Mouse (Mus musculus) gastrocnemius, postnatal 25 days (tissue): ENCODE measurements at regions not wholly inside any gene's neighbourhood (a gene's known extent, or its start where the extent isn't known, plus 50 kb on each side); places are given as distances from the start of the nearest gene placed in this dataset.
A peak's percentile ranks its signal among the peaks of the same experiment; 100 is the strongest.
"Not testable (repeated sequence)": the region's sequence is repeated elsewhere in the genome, so short reads cannot be mapped to it uniquely, and the experiment has no call there.

Experiments
- DNase-seq: peaks from one replicate; pipeline ENCODE4 v3.0.0; 2022

DNA sequence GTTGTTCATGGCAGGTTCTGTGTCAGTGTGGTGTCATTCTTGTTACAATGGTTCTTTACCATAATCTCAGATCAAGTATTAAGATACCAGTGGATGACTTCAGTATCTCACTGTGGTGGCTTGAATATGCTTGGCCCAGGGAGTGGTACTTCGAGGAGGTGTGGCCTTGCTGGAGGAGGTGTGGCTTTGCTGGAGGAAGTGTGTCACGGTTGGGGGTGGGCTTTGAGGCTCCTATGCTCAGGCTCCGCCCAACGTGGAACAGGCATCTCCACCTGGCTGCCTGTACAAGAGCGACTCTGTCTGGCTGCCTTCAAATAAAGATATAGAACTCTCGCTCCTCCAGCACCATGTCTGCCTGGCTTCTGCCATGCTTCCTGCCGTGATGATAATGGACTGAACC, 63.6 kb downstream of the Cd2 start:
- DNase-seq = no peak

DNA sequence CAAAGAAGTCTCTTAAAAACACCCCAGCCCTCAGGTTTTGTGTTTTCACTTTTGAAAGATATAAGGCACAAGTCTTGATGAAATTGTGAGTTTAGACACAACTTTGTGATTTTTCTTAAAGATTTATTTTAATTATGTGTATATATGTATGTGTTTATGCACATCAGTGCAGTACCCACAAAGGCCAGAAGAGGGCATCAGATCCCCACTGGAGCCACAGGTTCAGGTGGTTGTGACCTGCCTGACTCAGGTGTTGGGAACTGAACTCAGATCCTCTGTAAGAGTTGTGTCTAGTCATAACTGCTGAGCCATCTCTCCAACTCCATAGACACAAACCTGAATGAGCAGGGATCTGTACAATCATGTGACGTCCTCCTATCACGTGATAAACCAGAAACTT, 67.8 kb downstream of the Cd2 start:
- DNase-seq = no peak

DNA sequence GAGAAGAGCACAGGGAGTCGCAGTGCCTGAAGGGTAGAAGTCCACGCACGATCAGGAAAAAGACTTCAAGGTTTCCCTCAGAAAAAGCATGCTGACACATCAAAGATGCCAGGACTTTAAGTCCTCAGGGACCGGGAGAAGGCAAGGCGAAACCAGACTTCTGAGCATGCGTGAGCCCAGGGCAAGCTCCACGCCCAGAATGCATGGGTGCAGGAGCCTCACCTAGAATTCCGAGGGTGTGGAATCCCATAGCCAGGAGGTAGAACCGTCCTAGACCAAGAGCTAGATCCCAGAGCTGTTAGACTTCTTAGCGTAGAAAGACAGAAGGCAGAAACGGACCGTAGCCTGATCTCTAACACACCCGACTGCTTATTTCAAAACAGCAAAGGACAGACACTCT, 71.0 kb downstream of the Cd2 start:
- no peak for DNase-seq

DNA sequence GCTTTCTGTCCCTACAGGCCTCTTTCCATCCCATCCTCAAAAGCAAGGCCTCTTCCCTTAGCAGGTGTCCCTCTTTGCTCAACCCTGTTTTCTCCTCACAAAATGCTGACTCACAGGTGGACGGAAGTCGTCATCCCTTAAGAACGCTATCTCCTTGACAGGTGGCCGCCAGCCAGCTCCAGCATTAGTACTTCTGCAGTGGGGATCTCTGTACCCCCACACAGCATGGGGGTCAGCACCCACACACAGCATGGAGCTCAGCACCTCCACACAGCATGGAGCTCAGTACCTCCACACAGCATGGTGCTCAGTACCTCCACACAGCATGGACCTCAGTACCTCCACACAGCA, 74.6 kb downstream of the Cd2 start:
- no peak for DNase-seq

DNA sequence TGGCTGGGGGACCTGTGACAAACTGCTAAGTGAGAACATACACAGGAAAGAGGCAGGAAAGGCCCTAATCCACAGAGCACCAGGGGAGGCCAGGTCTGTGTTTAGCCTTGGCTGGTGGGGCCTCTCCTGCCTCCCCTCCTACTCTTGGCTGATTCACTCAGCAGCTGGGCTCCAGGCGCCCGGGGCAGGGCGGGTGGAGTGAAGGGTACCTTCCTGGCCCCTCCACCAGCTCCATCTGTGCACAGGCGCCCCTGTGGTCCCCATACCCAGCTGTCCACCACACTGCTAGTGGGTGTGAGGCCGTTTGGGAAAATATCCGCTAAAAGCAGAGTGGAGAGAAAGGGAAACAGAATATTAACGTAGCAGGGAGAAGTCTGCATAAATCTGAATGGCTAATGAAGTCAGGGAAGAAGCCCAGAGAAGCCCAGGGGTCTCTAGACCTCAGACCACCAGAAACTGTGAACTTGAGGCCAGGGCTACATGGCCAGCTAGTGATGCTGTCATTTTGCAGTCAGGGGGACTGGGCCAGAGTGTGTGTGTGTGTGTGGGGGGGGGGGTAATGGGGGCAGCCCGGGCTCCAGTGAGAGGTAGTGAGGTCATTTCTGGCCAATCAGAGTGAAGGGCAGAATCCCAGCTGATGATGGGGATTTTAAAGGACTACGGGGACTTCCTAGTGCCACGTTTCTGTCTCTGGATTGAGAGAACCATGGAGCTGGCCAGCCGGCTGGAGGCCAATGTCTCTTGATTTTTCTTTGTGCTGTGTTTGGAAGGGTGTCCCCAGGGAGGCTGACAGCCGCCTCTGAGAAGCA, 75.1 kb downstream of the Cd2 start:
- DNase-seq = peak; percentile 41

DNA sequence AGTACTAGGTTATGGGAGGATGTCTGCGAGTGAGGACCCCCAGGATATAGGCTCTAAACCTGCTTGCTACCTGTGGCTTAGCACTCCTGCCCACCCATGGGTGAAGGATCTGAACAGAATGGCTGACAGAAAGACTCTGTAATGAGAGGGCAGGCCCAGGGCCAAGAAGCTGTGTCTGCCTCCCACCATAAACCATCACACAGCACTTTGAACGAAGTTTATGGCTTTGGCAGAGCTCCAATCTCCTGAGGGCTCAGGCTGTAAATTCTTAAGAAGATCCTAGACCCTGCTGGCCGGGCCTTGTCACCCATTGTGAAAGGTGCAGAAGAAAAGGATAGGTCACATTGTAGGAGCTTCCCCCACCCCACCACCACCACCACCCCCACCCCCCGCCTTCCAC, 75.8 kb downstream of the Cd2 start:
- DNase-seq = no peak

DNA sequence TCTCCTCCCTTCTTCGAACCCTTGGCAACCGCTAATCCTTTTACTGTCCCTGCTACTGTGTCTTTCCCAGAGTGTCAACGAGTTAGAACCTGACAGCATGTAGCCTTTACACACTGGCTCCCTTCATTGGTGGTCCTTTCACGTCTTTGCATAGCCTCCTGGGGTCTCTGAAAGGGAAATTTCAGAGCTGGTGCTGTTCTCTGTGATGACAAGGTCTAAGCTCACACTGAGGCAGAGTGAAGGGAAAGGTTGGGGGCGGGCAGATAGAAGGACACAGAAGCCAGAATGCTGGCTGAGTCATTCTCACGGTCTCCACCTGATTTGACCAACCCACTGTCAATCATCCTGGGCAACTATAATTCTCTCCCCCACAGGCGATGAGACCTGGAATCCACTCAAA, 78.2 kb downstream of the Cd2 start:
- no peak for DNase-seq

DNA sequence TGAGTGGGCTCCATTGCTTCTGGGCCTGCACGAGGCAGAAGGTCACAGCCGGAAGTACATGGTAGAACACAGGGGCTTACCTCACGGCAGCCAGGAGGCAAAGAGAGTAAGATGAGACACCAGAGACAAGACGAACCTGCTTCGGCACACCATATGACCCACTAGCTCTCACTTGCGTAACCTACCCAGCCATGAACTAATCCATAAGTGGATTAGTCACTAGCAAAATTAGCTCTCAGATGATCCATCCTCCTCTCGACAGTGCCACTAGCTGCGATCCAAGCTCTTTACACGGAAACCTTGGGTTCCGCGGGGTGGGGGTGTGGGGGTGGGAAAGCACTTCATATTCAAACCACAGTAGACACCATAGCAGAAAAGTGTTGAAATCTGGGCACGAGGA, 79.0 kb downstream of the Cd2 start:
- DNase-seq = no peak

DNA sequence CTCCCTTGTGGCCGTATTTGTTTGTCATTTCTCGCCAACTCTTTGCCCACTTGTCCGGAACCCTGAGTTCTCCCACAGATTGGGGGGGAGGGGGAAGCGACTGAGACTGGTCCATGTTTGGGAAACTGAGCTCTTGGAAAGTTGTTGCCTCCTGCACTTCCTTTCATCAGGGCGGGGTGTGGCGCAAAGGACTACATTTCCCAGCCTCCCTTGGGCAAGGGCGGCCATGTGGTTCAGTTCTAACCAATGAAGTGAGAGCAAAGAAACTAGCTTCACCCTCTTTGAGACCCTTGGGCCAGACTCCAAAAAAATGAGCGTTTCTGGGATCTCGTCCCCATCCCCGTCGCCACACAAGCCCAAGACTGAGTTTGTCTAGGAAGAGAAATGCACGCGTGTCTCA, 81.6 kb downstream of the Cd2 start:
- DNase-seq = not testable (repeated sequence)

DNA sequence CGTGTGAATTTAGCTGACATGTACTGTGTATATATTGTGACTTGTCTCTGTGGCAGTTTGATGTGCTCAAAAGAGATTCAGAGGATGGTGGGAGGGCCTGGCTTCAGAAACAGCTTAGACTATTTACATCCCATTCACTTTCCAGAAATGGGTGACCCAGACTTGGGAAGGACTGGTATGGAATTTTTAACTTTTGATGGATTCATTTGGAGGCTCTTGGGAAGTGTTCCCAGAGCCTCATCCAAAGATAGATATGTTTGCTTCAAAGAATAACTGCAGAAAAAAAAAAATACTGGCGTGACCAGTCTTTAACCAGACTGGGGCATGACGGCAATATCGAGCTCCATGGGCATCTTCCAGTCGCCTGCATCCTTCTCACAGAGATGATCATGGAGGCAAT, 84.6 kb upstream of the Ptgfrn start:
- no peak for DNase-seq

DNA sequence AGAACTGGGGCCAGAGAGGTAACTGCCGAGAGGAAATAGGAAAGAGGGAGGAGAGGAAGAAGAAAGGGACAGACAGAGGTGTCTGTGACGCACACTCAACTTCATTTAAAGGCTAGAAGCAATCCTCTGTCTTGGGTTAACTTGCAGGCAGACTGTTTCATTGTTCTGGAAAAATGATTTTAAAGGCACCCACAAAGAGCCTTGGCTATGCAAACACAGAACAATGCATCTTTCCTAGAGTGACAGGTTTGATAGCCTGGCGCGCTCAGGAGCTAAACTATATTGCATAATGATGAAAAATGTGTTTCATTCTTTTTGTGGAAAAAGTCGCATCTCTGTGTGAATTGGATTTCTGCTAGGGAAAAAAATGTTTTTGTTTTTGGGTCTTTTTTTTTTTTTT, 84.2 kb upstream of the Ptgfrn start:
- no peak for DNase-seq

DNA sequence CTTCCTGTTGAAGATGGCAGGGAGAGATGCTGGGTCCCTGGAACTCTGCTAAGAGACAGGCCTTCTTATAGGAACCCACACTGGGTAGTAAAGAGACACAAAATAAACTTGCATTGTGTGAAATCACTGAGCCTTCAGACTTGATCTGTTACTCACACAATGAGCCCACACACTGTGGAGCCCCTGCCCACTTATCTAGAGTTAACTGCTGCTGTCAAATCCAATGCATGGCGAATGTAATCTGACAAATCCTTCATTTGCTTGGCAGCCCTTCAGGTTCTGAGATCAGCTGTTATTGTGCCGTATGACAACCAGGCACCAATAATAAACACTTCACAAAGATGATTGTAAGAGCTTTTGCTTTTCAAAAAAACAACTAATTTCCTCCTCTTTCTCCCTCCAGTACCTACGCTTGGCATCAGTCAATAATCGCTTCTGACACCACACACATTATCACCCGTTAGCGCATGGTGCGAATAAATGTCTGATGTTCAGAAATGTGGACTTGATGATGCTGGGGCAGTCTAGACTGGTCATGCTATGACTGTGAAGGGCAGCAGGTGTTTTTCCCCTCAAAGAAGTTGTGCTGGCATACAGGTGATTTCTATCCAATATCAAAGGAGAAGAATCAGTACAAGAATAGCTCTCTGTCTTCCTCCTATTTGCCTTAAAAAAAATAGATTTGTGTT, 81.4 kb upstream of the Ptgfrn start:
- DNase-seq = no peak

DNA sequence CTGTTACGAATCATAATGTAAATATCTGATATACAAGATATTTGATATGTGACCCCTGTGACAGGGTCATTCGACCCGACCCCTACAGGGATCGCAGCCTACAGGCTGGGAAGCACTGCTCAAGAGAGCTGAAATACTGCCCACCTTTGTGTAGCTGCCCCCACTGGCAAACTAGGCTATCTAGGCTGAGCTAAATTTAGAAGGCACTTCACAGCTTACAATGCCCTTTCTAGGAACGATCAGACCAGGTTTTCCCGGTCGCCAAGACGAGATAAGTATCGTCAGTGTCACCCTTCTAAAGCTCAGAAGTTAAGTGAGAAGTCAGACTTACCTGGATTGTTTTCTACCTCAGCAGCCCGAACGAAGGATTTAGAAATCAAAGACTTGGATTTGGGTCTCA, 71.9 kb upstream of the Ptgfrn start:
- no peak for DNase-seq

DNA sequence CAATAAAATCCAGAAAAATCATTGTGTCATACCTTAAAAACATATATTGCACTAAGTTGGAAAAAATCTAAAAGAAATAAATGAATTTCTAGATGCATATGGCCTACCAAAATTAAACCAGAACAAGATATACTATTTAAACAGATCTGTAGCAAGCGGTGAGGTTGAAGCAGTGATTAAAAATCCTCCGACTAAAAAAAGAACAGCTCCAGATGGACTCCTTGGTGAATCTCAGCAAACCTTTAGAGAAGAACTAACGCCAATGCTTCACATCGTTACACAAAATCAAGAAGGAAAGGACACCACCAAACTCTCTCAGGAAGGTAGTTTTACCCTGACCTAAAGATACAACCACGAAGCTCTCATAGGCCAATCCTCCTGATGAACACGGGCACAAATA, 63.9 kb upstream of the Ptgfrn start:
- DNase-seq = no peak

DNA sequence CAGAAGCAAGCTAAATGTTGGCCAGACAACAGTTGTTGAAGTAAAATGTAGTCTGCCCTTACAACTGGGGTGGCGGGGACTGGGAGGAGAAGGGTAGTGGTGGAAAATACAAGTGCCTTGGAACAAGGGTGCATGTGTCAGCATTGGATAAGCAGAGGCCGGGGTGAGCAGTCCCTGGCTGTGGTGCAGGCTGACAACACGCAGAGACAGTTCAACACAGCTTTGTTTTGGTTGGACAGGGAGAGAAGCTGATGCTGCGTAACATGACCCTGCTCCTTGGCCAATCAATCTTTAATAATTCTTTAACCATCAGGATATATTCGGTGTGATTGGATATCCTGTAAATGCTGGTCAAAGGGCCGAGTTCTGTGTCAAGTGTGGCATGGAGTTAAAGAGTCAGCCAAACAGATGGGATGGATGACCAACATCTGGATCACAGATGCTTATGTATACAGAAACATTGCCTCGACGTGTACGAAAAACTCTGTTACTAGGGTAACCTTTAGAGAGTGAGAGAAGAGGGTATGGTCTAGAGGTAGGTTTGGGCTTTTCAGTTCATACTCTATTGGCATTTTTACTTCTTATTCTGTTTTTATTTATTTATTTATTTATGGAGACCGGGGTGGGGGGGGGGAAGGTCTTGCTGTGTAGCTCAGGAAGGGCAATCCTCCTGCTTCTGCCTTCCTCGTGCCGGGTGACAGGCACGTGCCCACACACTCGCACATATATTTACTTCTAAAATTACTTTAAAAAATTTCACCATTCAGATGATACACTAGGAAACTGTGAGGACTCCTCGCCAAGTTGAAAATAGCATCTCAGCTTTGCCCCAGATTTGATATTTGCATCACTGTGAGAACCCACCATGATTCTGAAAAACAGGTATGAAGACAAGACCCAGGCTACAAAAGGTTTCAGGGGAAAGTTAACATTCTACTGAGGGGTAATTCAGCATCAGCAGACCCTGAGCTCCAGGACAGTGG, 60.2 kb upstream of the Ptgfrn start:
- DNase-seq = no peak

DNA sequence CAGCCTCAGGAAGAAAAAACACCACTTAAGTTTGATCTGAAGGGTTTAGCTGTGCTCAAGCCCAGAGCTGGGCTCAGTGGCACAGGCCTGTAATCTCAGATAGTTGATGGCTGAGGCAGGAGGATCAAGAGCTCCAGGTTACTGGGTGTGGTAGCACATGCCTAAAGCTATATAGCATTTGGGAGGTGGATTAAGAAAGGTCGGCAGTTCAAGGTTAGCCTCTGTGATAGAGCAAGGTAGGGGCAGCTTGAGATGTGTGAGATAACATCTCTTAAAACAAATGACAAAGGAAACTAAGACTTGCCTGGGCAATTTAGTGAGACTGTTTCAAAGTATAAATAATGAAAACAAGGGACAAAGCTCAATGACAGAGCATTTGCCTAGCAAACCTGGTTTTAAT, 56.9 kb upstream of the Ptgfrn start:
- DNase-seq = no peak

DNA sequence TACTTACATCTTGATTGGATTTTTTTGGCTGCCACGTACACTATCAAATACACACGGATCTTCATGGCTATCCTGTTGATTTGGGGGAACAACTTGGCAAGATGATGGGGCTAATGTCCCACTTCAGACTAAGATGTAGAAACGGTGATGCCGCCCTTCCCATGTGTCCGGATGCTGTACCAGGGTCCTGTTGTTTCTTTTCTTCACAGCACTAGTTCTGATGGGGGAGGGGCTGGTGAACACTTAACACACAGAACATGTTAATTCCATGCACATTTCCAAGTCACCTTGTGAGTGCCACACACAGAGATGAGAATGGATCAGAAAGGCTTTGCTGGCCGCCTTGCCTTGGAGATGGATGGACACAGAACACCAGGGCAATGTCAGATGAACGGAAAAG, 56.5 kb upstream of the Ptgfrn start:
- no peak for DNase-seq

DNA sequence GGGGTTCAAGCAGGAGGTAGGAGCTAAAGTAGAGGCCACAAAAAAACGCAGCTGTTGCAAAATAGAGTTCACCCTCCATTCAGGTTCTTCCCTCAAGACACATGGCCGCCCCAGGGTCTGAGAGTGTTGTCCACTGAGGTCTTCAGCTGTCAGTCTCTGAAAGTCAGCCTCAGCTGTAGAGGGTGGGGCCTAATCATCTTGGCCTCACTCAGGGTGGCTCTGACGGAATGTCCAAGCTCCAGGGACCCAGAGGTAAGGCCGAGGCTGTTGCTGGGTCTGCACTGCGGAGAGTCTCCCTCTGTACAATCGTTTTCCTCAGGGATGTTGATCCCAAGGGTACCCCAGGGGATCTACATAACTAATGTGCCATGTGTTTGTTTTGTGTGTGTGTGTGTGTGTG, 55.2 kb upstream of the Ptgfrn start:
- no peak for DNase-seq

DNA sequence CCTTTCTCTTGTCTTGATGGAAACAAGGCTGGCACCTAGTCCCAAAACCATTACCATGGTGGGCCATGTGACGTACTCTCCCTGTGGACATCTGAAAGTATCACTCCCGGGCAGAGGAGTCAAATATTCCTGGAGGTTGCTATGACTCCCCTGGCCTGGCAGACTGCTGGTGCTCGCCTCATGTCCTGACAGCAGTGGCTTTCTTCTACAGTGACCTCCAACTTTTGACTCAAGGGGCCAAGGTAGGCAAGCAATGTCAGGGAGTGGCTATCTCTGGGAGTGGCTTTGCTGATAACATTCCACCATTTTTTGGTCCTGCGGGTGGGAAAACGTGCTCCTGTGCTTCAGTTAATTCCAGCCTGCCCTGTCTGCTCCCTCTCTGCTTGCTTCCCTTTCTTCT, 54.7 kb upstream of the Ptgfrn start:
- no peak for DNase-seq

DNA sequence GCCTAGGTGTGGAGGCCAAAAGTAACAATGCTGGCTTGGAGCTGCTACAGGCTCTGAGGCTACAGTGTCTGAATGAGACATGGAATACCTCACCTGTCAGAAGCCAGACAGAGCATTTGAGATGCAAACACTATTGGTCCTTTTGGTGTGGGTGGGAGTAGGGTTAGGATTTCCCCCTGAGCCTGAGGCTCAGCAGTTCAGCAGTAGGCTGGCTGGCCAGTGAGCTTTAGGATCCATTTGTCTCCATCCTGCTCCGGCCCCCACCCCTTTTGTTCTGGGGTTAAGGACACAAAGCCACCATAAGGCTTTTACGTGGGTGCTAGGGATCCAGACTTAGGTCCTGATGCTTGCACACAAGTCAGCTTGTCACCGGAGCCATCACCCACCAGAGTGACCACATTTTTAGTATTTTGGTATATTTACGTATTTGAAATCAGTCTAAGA, 53.9 kb upstream of the Ptgfrn start:
- no peak for DNase-seq

DNA sequence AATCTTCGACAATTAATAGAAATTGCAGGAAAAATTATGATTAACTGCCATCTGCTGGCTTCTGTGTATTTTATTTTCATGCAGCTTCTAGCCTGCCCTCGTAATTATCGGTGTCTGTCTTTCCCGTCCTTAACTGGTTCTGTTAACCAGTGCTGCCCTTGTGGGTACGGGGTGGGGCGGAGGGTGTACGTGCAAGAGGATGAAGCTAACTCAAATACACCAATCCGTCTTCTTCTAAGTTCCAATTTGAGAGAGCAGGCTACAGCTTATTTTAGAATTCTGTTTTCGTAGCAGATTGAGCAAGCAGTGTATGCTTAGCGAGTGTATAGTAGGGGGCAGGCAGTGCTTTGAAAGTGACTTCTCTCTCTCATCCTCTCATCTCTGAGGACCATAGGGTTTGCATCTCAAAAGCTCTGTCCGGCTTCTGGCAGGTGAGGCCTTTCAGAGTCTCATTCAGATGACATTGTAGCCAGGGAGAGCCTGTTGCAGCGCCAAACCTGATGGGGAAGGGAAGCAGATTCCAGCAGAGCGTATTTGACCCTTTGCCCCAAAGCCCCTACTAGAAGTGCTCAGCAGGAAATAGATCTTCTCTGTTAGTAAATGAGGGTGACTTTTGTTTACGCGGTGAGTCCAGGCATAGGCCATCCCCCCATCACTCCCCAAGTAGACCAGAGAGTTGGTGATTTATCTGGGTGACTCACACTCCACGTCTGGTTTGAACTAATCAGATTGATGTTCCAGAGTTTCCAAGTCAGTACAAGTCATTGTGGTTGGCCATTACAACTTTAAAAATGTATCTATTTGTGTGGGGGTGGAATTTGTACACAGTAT, 53.3 kb upstream of the Ptgfrn start:
- no peak for DNase-seq

DNA sequence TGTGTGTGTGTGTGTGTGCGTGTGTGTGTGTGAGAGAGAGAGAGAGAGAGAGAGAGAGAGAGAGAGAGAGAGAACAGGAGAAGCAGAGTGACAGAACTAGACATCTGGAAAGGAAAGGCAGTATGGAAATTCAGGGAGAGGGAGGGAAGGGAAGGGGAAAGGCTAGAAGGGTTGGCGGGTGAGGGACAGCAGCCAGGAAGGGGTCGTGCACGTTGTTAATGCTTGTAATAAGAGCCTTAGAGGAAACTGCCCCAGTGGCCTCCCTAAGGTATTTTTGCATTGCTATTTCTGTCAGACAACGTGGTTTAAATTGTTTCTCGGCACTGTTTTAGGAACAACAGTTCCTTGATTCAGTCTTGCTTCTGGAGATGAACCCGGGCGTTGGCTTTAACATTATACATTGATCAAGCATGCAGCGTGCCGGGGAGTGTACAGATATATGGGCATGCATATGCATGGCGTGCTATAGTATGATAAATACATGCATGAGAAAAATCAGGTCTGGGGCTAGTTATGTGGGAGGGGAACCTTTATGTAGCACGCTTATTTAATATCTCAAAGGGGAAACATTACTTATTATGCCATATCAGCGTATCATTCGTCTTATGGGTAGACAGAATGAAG, 52.6 kb upstream of the Ptgfrn start:
- no peak for DNase-seq
